Mouse (Mus musculus): ENCODE results near the gene Lrrk2.

The Lrrk2 gene

DNA sequence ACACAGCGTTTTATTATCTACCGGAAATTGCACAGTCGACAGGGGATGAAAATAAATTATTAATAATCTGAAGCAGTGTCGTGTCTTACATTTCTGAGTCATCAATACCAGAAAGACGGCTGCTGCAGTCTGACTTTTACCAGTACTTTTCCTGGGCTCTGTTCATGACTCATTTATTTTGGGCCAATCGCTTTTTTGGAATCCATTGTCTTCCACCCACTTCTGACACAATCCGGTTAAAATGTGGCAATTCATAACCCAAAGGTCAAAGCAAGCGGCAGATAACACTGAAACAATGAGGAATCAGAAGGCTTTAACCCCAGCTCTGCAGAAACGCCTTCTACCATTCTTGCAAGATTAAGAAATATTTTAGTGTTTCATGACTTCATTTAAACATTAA lies 17.7 kb downstream of the Lrrk2 start:
- peak; percentile 49 for DNase-seq (ENCODE audit: low read depth)

DNA sequence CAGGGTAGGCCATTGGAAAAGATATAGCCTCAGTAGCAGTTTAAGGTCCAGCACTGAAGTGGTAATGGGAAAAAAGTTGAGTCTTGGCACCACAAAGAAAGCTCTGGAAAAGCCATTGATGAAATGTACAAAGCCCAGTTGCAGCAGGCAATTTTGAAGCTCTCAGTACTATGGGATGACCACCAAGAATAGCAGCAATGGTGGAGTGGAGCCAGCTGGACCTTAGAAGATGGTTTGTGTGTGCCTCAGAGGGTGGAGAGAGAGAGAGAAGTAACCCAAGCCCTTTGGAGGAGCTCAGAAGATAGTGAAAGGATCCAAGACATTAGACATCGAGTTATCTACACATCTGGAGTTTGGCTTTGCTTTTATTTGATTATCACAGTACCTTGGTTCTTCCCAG lies 20.1 kb downstream of the Lrrk2 start:
- DNase-seq (ENCODE audit: low read depth), result no peak

DNA sequence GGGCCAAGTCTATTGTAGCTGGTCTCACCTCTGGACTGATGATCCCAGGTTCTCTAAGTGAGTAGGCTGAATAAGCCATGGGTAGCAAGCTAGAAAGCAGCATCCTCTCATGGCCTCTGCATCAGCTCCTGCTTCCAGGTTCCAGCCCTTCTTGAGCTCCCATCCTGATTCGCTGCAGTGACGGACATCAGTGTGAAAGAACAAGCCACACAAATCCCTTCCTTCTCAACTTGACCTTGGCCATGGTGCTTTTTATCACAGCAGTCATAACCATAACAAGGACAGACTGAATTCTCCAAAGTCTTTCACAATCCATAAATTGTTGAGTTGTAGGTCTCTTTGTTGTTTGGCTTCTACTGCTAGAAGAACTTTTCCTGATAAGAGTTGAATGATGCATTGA lies 20.9 kb downstream of the Lrrk2 start:
- DNase-seq (ENCODE audit: low read depth), result no peak

DNA sequence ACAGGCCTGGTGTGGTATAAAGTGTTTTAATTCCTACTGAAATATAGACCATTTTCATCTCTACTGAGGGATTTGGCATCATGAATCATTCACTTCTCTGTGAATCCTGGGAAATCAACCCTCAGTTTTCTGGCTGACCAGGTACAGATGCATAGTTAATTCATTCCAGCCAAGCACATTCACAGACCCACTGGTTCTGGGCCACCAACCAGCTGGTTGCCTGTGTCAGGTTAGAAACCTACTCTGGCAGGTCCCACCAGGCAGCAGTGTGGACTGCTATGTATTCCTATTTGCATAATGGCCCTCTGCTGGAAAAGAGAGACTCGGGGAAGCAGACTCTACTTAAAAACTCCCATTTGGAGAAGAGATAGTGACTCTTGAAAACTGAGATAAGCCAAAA lies 27.9 kb downstream of the Lrrk2 start:
- DNase-seq (ENCODE audit: low read depth), result no peak

DNA sequence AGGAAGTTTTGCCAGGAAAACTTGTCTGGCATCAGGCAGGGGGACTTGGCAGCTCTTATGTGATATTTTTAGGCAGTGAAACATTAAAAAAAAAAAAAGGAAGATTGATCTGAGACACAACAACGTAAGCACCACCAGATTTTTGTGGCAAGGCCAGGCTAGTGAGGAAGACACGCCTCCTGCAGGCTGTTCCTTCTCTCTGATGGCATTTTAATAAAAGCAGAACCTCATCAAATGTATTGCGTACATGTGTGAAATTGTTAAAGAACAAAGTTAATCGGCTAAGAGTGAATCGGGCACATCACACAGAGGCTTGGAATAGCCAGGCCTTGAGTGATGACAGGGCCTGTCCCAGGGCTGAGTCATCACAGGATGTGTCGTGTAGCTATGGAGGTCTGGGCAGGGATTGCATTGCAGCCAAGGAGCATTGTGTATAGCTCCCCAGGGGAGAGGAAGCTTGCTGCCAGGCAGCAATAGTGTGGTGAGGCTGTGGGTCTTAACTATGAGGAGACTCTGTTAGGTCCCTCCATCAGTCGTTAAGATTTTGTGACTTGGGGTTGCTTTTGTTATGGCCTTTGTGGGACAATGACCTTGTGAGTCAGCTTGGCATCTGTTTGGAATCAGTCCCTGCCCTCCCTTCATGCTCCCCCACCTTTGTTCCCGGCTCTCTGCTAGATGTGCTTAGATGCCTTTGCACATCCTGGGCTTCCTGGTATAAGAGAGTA lies 30.2 kb downstream of the Lrrk2 start:
- peak; percentile 67 for DNase-seq (ENCODE audit: low read depth)

DNA sequence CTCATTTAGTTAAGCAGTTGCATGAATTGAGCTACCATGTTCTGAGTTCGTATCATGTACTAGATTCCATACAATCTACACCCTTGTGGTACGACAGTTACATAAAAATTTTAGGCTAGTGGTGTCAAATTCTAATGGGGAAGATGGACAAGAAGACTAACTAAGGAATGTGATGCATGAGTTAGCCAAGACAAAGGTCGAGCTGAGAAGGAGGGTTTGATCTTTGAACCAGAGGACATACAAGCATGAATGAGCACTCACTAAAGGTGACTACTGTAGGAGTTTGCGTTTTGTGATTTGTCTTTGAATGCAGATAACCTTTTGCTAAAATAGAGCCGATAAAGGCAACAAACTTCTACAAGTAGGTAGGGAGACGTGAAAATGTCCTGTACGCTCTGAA lies 31.1 kb downstream of the Lrrk2 start:
- no peak for DNase-seq (ENCODE audit: low read depth)

DNA sequence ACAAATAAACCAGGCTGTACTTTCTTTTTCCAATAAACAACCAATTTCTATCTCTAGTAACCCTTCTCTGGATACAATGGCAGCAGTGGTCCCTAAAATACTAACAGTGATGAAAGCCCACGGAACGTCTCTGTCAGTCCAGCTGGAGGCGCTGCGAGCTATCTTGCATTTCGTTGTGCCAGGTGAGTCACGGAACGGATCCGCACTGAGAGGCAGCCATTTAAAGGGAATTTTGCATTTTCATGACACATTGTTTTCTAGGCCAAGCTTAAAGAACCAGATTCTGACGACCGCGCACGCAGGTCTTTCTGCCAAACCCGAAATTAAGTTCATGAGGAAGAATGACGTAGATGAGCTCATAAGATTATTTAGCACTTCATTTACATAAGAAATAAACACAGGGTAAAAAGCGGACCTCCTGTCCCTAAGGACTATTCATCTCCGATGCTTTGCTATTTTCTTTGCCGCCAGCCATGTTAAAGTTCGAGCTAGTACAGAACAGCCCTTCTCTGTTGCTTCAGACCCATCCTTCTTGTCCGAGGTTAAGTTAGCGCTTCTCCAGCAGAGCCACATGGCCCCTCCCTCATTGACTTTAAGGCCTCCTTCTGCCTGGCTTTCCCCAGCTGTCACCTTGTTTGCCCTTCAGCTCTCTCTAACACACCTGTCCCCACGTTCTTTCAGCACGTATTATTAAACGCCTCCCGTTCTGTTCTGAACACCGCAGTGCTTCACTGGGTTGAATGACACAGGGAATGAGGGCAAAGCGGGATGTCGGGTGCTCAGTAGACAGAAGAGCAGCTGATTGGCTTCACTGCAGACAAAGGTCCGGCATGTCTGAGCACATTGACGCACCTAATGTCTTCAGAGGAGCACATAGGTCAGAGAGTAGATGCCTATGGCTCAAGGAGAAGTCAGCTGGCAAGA lies 36.5 kb downstream of the Lrrk2 start:
- DNase-seq (ENCODE audit: low read depth), result no peak

DNA sequence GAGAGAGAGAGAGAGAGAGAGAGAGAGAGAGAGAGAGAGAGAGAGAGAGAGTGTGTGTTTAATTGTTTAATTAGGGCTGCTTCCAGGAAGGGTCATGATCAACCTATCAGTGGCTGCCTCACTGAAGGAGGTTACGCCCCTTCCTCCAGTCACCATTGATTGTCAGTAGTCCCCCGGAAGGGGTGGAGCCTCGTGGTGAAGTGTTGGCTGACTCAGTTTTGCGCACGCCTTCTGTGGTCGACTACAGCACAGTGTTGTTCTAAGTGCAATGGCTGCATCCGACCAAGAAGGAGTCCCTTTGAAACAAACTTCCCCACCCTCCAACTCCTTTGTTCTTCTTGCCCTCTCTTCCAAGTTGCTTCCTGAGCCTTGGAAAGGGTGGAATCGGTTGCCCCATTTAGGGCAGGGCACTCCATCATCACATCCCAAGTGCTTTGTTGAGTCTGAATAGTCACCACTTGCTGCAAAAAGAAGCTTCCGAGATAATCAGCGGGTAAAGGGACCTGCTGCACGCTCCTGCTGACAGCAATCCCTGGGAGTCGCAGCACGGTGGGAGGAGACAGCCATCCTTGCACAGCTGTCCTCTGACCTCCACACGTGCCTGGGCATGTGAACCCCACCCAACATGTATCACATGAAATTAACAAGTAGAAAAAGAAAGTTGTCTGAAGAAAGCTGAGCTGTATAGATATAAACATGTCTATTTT lies 62.4 kb downstream of the Lrrk2 start:
- no peak for DNase-seq (ENCODE audit: low read depth)

DNA sequence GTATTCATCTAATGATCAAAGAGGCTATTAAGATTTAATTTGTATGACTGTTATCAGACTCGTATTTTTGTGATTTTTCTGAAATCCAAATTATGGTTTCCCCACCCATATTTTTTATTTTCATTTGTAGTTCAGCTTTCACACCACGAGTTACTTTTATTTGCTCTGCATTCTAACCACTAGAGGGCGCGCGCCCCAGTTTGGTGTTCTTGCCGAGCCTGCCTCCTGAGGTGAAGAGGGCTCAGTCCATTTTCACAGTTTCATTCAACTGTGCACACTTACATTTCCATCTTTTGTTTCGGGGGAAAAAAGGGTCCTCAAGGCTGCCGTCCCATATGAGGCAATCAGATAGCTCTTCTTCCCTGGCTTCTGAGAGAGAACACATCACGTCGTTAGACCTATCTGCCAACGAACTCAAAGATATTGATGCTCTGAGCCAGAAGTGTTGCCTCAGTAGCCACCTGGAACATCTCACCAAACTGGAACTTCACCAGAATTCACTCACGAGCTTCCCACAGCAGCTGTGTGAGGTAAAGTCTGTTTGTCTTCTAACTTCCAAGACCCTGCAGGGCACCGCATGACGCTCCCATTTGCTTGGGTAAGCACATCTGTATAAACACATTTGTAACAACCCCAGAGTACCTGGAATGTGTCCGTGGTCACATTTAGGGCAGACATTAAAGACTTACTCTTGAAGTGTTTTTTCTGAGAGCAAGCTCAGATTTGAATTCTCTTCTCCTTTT lies 64.0 kb downstream of the Lrrk2 start:
- DNase-seq (ENCODE audit: low read depth), result peak; percentile 6

DNA sequence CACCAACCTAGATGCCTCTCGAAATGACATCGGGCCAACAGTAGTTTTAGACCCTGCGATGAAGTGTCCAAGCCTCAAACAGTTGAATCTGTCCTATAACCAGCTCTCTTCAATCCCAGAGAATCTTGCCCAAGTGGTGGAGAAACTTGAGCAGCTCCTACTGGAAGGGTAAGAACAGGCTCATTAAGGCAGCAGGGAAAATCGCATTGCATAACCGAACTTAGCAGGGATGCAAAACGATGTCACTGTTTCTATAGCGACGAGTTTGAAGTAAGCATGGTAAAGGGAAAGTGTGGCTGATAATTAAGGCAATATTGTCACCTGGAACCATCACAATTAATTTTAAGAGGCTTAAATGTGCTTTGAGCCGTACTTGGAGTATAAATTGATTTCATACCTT lies 65.8 kb downstream of the Lrrk2 start:
- DNase-seq (ENCODE audit: low read depth), result no peak

DNA sequence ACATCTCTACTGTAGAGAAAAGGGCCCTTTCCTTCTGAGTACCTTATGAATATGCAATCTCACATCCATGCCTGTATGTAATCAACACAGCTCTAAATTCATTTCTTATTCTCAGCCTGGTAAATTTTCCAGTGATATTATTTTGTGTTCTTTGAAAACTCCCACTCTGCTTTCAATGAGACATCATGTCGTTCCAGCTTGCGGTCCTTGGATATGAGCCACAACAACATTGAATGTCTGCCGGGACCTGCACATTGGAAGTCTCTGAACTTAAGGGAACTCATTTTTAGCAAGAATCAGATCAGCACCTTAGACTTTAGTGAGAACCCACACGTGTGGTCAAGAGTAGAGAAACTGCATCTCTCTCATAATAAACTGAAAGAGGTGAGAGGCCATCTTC lies 72.5 kb downstream of the Lrrk2 start:
- DNase-seq (ENCODE audit: low read depth), result no peak

DNA sequence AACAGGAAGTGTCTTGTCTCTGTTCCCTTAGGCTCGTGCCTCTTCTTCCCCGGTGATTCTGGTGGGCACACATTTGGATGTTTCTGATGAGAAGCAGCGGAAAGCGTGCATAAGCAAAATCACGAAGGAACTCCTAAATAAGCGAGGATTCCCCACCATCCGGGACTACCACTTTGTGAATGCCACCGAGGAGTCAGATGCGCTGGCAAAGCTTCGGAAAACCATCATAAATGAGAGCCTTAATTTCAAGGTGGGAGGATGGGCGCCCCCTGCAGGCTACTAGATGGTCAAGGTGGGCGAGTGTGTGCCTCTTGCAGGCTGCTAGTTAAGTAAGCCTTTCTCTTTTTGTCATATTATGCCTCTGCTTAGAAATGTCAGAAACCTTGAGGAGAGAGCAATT lies 79.1 kb downstream of the Lrrk2 start:
- peak; percentile 7 for DNase-seq (ENCODE audit: low read depth)

DNA sequence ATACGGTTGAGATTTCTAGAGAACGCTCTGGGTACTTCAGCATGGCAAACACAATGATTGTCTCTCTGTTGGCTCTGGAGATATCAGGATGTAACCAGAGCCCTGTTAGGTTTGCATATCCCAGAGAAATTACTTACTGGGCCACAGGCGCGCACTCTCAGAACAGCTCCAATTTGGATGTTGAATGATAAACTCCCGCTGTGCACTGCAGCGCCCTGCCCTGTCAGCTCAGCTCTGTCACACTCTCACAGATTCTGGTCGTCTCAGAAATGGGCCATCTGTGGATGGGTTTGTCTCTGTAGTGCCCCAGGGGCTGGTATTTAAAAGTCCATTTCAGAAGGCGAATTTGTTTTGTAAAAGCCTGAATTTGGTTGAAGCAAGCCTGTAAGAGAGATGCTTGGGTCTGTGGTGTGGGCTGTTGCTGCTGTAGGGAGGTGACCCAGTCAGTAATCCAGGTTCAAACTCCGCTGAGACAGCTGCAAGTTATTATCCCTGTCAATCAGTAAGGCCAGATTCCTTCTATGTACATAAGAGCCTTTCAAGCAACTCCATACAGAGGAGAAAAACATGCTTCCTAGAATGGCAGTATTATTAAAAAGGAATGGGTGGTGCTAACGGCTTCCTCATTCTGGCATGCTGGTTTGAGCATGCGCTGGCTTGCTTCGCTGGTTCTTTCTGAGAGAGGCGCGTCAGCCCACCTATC lies 80.6 kb downstream of the Lrrk2 start:
- peak; percentile 9 for DNase-seq (ENCODE audit: low read depth)

DNA sequence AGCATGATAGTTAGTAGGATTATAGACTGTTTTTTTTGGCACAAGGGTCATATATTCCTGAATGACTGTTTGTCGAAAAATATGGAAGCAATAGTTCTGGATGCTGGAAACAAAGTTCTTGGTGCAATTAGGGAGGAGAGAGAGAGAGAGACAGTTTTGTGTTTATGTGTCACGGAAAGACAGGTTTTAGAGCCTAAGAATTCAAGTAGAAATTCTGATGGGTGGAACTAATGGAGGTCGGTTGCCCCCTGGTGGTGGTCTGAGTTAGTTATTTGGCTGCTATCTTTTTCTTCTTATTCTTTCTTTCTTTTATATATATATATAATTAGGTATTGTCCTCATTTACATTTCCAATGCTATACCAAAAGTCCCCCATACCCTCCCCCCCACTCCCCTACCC lies 81.6 kb downstream of the Lrrk2 start:
- DNase-seq (ENCODE audit: low read depth), result peak; percentile 42

DNA sequence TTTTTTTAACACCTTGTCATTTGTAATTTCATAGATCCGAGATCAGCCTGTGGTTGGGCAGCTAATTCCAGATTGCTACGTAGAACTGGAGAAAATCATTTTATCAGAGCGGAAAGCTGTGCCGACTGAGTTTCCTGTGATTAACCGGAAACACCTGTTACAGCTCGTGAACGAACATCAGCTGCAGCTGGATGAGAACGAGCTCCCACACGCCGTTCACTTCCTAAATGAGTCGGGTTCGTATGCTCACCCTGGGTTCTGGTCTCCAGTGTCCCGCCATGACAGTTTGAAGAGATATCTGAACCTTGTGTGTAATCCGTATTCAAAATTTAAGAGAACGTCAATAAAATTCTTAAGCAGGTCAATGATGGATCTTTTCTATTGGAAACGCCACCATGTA lies 82.8 kb downstream of the Lrrk2 start:
- no peak for DNase-seq (ENCODE audit: low read depth)

DNA sequence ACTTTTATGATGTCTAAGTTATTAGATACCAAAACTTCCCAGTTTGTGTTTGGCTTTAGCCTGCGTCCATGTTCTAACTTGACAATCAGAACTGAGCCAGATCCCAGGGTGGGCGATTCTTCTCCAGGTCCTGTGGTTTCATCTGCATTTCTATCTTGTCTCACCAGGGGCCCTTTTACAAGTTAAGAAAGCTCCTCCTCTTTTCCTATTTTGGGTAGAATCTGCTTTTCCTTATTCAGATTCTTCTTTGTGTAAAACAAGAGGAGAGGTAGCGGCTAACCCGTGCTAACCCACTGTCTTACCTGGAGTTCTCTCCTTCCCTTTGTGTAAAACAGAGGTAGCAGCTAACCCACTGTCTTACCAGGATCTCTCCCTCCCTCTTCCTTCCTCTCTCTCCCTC lies 99.1 kb downstream of the Lrrk2 start:
- DNase-seq (ENCODE audit: low read depth), result no peak

DNA sequence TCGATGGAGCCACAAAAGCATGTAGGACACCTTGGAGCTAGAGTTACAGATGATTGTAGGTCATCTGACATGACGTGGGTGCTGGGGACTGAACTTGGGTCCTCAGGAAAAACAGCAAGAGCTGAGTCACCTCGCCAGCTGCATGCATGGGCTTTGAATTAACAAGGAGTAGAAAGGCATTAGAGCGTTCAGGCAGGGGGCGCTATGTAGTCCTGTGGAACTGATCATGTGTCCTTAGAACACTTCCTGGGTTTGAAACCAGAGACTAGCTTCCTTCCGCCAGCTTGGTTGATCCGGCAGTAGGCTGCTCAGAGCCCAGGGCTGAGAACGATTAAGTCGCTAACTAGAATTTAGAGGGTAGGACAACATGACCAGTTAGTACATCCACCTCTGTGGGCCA lies 106.2 kb downstream of the Lrrk2 start:
- no peak for DNase-seq (ENCODE audit: low read depth)

DNA sequence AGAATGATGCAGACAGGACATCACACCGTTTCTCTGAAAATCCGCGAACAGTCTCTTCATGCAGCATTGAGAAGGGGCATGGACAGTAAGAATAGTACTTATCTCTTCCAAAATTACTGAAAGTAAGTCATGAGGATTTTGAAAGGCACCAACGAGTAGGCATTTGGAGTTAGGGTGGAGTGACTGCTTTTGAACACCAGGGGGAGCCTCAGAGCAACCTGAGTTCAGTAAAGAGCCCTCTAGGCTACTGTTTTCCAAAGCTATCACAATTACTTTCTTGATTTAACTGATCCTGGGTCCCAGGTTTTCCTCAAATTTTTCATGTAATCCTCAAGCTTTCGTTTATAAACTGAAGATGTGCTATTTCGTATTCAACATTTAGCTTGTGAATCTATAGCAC lies 108.2 kb downstream of the Lrrk2 start:
- DNase-seq (ENCODE audit: low read depth), result peak; percentile 21

DNA sequence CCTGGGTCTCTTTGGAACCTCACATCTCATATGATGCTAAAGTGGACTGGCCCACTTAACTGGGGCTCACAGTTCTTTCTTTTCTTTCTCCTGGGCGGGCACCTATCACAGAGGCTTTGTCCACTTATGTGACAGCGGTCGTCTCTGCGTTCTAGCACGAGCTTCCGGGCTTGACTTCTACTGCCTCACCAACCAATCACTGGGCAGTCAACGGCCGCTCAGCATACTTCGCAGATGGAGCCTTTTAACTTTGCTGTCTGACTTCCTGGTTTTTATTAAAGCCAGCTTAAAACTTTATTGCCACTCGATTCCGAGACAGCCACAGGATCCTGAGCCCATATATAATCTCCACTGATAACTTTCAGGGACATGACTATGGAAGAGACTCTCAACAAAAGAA lies 115.4 kb downstream of the Lrrk2 start:
- DNase-seq (ENCODE audit: low read depth), result no peak

DNA sequence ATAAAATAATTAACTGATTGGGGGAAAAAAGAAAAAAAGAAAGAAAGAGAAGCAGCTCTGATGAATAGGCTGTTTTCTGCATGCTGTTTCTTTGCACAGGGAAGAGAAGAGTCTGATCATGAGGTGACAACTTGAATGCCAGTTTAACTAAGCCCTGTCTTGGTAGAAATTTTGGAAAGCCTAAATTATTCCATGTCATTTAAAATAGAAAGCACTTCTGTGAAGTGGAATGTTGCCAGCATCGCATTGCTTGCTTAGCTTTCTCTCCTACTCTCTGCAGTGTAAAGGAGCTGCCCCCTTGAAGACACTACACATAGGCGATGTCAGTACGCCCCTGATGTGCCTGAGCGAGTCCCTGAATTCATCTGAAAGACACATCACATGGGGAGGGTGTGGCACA lies 133.5 kb downstream of the Lrrk2 start:
- no peak for DNase-seq (ENCODE audit: low read depth)

DNA sequence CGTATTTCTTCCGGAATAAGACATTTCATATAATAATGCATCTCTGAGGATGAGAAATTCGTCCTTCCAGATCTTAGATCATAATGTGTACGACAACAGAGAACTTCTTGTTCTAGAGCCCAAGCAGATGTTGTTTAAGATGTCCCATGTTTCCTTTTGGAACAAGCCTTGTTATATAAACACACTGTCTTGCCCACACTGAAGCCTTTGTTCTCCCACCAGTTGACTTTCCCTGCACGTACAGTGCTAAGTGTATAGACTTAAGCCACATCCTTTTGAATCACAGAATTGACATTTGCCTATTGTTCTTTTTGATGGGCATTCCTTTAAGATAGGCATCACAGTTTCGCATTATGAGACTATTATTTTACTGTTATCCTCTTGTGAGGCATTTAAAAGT lies 162.3 kb downstream of the Lrrk2 start:
- no peak for DNase-seq (ENCODE audit: low read depth)

DNA sequence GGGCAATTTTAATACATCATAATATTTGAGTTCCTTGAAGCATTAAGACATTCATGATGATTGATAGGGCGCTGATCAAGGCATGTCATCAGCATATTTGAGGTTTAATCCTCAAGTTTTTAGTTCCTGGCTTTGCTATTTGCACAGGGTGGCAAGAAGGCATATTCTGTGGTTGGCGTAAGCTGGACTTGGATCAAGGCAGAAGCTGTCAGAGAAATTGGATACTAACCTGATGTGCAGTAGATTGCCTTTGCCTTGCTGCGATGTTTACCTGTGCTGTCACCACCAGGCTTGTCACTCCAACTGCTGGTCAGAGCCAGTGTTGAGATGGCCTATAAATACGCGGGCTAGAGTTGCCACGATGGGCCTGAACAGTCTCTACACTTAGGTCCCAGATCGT lies 165.0 kb downstream of the Lrrk2 start, which contains the start of gene Smgc:
Smgc (plus strand) TSS at position 301 of the 400 bp plus-strand sequence.
- DNase-seq (ENCODE audit: low read depth), result no peak

All from fibroblast of lung, adult 2 months (primary cell).